Mouse (Mus musculus): Measurements from ENCODE around the gene Nrxn3. TPM values are rescaled to one million over a fixed set of nuclear protein-coding genes. Genes with fewer than 3 reads are reported as not detected.

Nrxn3 gene
- polyA plus RNA-seq, 1 experiment from 2014 or later: 0.31 TPM

- Histone ChIP-seq H3K27me3 (ENCODE audit: control insufficient read depth, insufficient read depth, low read length) (no peaks in the 10 kb centered on the region), H3K9ac (ENCODE audit: low read length) (no peak overlapping the region), H3K36me3 (ENCODE audit: control insufficient read depth, insufficient read depth, low read length) (no peaks in the 10 kb centered on the region), H3K4me1 (ENCODE audit: control insufficient read depth, insufficient read depth, low read length) (no peaks in the 10 kb centered on the region), H3K27ac (replicated peaks; ENCODE audit: low read depth, low read length) (no peak overlapping the region), H3K4me3 (ENCODE audit: low read depth, low read length) (no peak overlapping the region), H3K9me3 (ENCODE audit: control insufficient read depth, low read length) (no peaks in the 10 kb centered on the region), H3K4me2 (ENCODE audit: low read depth, severe bottlenecking) (no peak overlapping the region)
- 80% methylated on average over 4 of the region's 4 CpGs for WGBS
- no peak for ATAC-seq (ENCODE audit: insufficient number of reproducible peaks, low FRiP score, low TSS enrichment, low read depth)
- no peak for DNase-seq (ENCODE audit: low spot score)
Observed at GRCm38 (mm10) chr12:89128602-89129001, 405.9 kb downstream of the Nrxn3 start.

- Histone ChIP-seq H3K27ac (replicated peaks; ENCODE audit: low read depth, low read length) (no peak overlapping the region), H3K9me3 (ENCODE audit: control insufficient read depth, low read length) (no peaks in the 10 kb centered on the region), H3K9ac (ENCODE audit: low read length) (no peak overlapping the region), H3K36me3 (ENCODE audit: control insufficient read depth, insufficient read depth, low read length) (no peaks in the 10 kb centered on the region), H3K27me3 (ENCODE audit: control insufficient read depth, insufficient read depth, low read length) (no peaks in the 10 kb centered on the region), H3K4me1 (ENCODE audit: control insufficient read depth, insufficient read depth, low read length) (no peaks in the 10 kb centered on the region), H3K4me3 (ENCODE audit: low read depth, low read length) (no peak overlapping the region), H3K4me2 (ENCODE audit: low read depth, severe bottlenecking) (no peak overlapping the region)
- ATAC-seq (ENCODE audit: insufficient number of reproducible peaks, low FRiP score, low TSS enrichment, low read depth) (no peak), DNase-seq (ENCODE audit: low spot score) (no peak)
- 74% methylated on average over 9 of the region's 9 CpGs for WGBS
Observed at GRCm38 (mm10) chr12:89129139-89129907, 406.6 kb downstream of the Nrxn3 start.

GRCm38 (mm10) chr12:89134333-89134732, 411.7 kb downstream of the Nrxn3 start:
- Histone ChIP-seq H3K4me2 (ENCODE audit: low read depth, severe bottlenecking) (no peak overlapping the region), H3K27ac (replicated peaks; ENCODE audit: low read depth, low read length) (no peak overlapping the region), H3K36me3 (ENCODE audit: control insufficient read depth, insufficient read depth, low read length) (no peaks in the 10 kb centered on the region), H3K4me1 (ENCODE audit: control insufficient read depth, insufficient read depth, low read length) (no peaks in the 10 kb centered on the region), H3K4me3 (ENCODE audit: low read depth, low read length) (no peak overlapping the region), H3K9ac (ENCODE audit: low read length) (no peak overlapping the region), H3K9me3 (ENCODE audit: control insufficient read depth, low read length) (no peaks in the 10 kb centered on the region), H3K27me3 (ENCODE audit: control insufficient read depth, insufficient read depth, low read length) (no peaks in the 10 kb centered on the region)
- DNase-seq (ENCODE audit: low spot score): no peak
- WGBS: 78% methylated on average over 2 of the region's 2 CpGs
- ATAC-seq (ENCODE audit: insufficient number of reproducible peaks, low FRiP score, low TSS enrichment, low read depth): no peak

- Histone ChIP-seq H3K4me3 (ENCODE audit: low read depth, low read length) (no peak overlapping the region), H3K27me3 (ENCODE audit: control insufficient read depth, insufficient read depth, low read length) (no peaks in the 10 kb centered on the region), H3K4me2 (ENCODE audit: low read depth, severe bottlenecking) (no peak overlapping the region), H3K9ac (ENCODE audit: low read length) (no peak overlapping the region), H3K9me3 (ENCODE audit: control insufficient read depth, low read length) (no peaks in the 10 kb centered on the region), H3K36me3 (ENCODE audit: control insufficient read depth, insufficient read depth, low read length) (no peaks in the 10 kb centered on the region), H3K27ac (replicated peaks; ENCODE audit: low read depth, low read length) (no peak overlapping the region), H3K4me1 (ENCODE audit: control insufficient read depth, insufficient read depth, low read length) (no peaks in the 10 kb centered on the region)
- WGBS: 73% methylated on average over 8 of the region's 8 CpGs
- ATAC-seq (ENCODE audit: insufficient number of reproducible peaks, low FRiP score, low TSS enrichment, low read depth) (no peak), DNase-seq (ENCODE audit: low spot score) (no peak)
Observed at GRCm38 (mm10) chr12:89134774-89135307, 412.2 kb downstream of the Nrxn3 start.

- Histone ChIP-seq H3K9ac (ENCODE audit: low read length) (no peak overlapping the region), H3K27me3 (ENCODE audit: control insufficient read depth, insufficient read depth, low read length) (no peaks in the 10 kb centered on the region), H3K4me3 (ENCODE audit: low read depth, low read length) (no peak overlapping the region), H3K4me2 (ENCODE audit: low read depth, severe bottlenecking) (no peak overlapping the region), H3K4me1 (ENCODE audit: control insufficient read depth, insufficient read depth, low read length) (no peaks in the 10 kb centered on the region), H3K27ac (replicated peaks; ENCODE audit: low read depth, low read length) (no peak overlapping the region), H3K9me3 (ENCODE audit: control insufficient read depth, low read length) (no peaks in the 10 kb centered on the region), H3K36me3 (ENCODE audit: control insufficient read depth, insufficient read depth, low read length) (no peaks in the 10 kb centered on the region)
- no peak for ATAC-seq (ENCODE audit: insufficient number of reproducible peaks, low FRiP score, low TSS enrichment, low read depth)
- no peak for DNase-seq (ENCODE audit: low spot score)
- WGBS: 30% methylated on average over 3 of the region's 3 CpGs
Observed at GRCm38 (mm10) chr12:89148974-89149411, 426.3 kb downstream of the Nrxn3 start.

GRCm38 (mm10) chr12:89149455-89149854, 426.8 kb downstream of the Nrxn3 start:
- no peak for DNase-seq (ENCODE audit: low spot score)
- WGBS: 70% methylated on average over 2 of the region's 2 CpGs
- ATAC-seq (ENCODE audit: insufficient number of reproducible peaks, low FRiP score, low TSS enrichment, low read depth): no peak

GRCm38 (mm10) chr12:89156086-89156757, 433.5 kb downstream of the Nrxn3 start:
- H3K36me3 ChIP-seq (ENCODE audit: control insufficient read depth, insufficient read depth, low read length): no peaks in the 10 kb centered on the region
- no peak overlapping the region for H3K9ac ChIP-seq (ENCODE audit: low read length)
- 81% methylated on average over 9 of the region's 9 CpGs for WGBS
- ATAC-seq (ENCODE audit: insufficient number of reproducible peaks, low FRiP score, low TSS enrichment, low read depth) (no peak), DNase-seq (ENCODE audit: low spot score) (no peak)
- no peak overlapping the region for H3K4me2 ChIP-seq (ENCODE audit: low read depth, severe bottlenecking)
- H3K27me3 ChIP-seq (ENCODE audit: control insufficient read depth, insufficient read depth, low read length): no peaks in the 10 kb centered on the region
- H3K4me3 ChIP-seq (ENCODE audit: low read depth, low read length): no peak overlapping the region
- no peak overlapping the region for H3K27ac ChIP-seq (replicated peaks; ENCODE audit: low read depth, low read length)
- no peaks in the 10 kb centered on the region for H3K9me3 ChIP-seq (ENCODE audit: control insufficient read depth, low read length)
- H3K4me1 ChIP-seq (ENCODE audit: control insufficient read depth, insufficient read depth, low read length): no peaks in the 10 kb centered on the region

More at GRCm38 (mm10) chr12:89149455-89149854, 426.8 kb downstream of the Nrxn3 start:
- Histone ChIP-seq H3K4me1 (ENCODE audit: control insufficient read depth, insufficient read depth, low read length) (no peaks in the 10 kb centered on the region), H3K9me3 (ENCODE audit: control insufficient read depth, low read length) (no peaks in the 10 kb centered on the region), H3K27me3 (ENCODE audit: control insufficient read depth, insufficient read depth, low read length) (no peaks in the 10 kb centered on the region), H3K27ac (replicated peaks; ENCODE audit: low read depth, low read length) (no peak overlapping the region), H3K36me3 (ENCODE audit: control insufficient read depth, insufficient read depth, low read length) (no peaks in the 10 kb centered on the region), H3K9ac (ENCODE audit: low read length) (no peak overlapping the region), H3K4me2 (ENCODE audit: low read depth, severe bottlenecking) (no peak overlapping the region), H3K4me3 (ENCODE audit: low read depth, low read length) (no peak overlapping the region)

- Histone ChIP-seq H3K4me2 (ENCODE audit: low read depth, severe bottlenecking) (no peak overlapping the region), H3K4me1 (ENCODE audit: control insufficient read depth, insufficient read depth, low read length) (no peaks in the 10 kb centered on the region), H3K36me3 (ENCODE audit: control insufficient read depth, insufficient read depth, low read length) (no peaks in the 10 kb centered on the region), H3K4me3 (ENCODE audit: low read depth, low read length) (no peak overlapping the region), H3K27me3 (ENCODE audit: control insufficient read depth, insufficient read depth, low read length) (no peaks in the 10 kb centered on the region), H3K9ac (ENCODE audit: low read length) (no peak overlapping the region), H3K9me3 (ENCODE audit: control insufficient read depth, low read length) (no peaks in the 10 kb centered on the region), H3K27ac (replicated peaks; ENCODE audit: low read depth, low read length) (no peak overlapping the region)
- no peak for ATAC-seq (ENCODE audit: insufficient number of reproducible peaks, low FRiP score, low TSS enrichment, low read depth)
- DNase-seq (ENCODE audit: low spot score): no peak
- 76% methylated on average over 8 of the region's 8 CpGs for WGBS
Observed at GRCm38 (mm10) chr12:89159353-89159752, 436.7 kb downstream of the Nrxn3 start.
